Mouse (Mus musculus): ENCODE measurements around the gene Tmem217. TPM values are rescaled to one million over a fixed set of nuclear protein-coding genes. Genes with fewer than 3 reads are reported as not detected.

Gene Tmem217
- 0.36 and 0.38 TPM in 2 replicates for polyA plus RNA-seq (2012; rRNA removed)

DNA sequence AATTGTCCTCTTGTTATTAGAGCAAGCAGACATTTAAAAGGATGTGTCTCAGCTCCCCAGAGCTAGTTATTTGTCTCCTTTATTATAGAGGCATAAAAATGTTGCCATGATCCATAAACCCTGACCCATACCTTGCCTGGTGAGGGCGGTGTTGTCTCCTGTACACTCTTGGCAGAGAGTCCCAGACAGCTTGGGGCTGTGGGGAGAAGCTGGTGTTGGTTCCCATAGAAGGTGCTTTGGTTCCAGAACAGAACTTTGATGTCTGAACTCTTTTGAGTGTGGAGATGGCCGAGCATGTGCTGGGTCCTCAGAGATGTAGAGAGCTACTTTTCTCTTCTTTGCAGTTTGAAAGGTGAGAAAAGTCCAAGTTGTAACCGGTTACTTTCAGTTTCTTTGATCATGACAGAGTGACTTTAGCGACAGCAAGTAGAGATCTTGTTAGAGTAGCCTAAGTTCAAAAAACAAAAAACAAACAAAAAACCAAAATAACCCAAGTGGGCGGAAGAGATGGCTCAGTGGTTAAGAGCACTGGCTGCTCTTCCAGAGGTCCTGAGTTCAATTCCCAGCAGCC is at the start of gene Tmem217:
TSS of gene Tmem217 (minus strand) at position 224 of the 571 bp plus-strand sequence.
- TF ChIP-seq POLR2A (IDR thresholded peaks at IDR 0.05; ENCODE audit: extremely low read depth, insufficient read depth, low read length) (no peak), CTCF (IDR thresholded peaks at IDR 0.05; ENCODE audit: extremely low read depth, insufficient read depth, low read length) (no peak)
- Histone ChIP-seq H3K4me1 (ENCODE audit: control insufficient read depth, insufficient read depth, low read length) (peaks cover 2% of the 10 kb centered on the region; the same call in 1 of the 2 replicates), H3K4me3 (ENCODE audit: insufficient read depth, low read length) (no peak within 1 kb of the TSS), H3K27ac (ENCODE audit: insufficient read depth, low read length) (no peak within 1 kb of the TSS)

- no peaks in the 10 kb centered on the region for H3K4me1 ChIP-seq (ENCODE audit: control insufficient read depth, insufficient read depth, low read length)
- H3K27ac ChIP-seq (ENCODE audit: insufficient read depth, low read length): no peak overlapping the region
- TF ChIP-seq POLR2A (IDR thresholded peaks at IDR 0.05; ENCODE audit: extremely low read depth, insufficient read depth, low read length) (no peak), CTCF (IDR thresholded peaks at IDR 0.05; ENCODE audit: extremely low read depth, insufficient read depth, low read length) (no peak)
- H3K4me3 ChIP-seq (ENCODE audit: insufficient read depth, low read length): no peak overlapping the region
These were observed 49.2 kb upstream of the Tmem217 start for GRCm38 (mm10) chr17:29601391-29601790.

GRCm38 (mm10) chr17:29599537-29599936 is 47.4 kb upstream of the Tmem217 start:
- H3K27ac ChIP-seq (ENCODE audit: insufficient read depth, low read length): no peak overlapping the region
- TF ChIP-seq POLR2A (IDR thresholded peaks at IDR 0.05; ENCODE audit: extremely low read depth, insufficient read depth, low read length) (no peak), CTCF (IDR thresholded peaks at IDR 0.05; ENCODE audit: extremely low read depth, insufficient read depth, low read length) (no peak)
- no peak overlapping the region for H3K4me3 ChIP-seq (ENCODE audit: insufficient read depth, low read length)
- no peaks in the 10 kb centered on the region for H3K4me1 ChIP-seq (ENCODE audit: control insufficient read depth, insufficient read depth, low read length)

DNA sequence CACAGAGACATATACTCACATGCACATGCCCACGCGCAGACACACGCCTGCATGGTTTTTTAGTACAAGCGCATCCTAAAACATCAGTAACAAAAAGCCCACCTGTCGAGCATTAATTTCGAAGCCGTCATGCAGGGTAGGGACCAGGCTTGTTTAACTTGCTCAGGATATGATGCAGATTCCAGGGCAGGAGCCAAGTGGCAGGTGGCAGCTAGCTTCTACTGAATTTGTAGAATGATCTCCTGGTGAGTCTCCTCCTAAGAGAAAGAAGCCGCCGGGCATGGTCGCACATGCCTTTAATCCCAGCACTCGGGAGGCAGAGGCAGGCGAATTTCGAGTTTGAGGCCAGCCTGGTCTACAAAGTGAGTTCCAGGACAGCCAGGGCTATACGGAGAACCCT is 46.9 kb upstream of the Tmem217 start:
- H3K4me1 ChIP-seq (ENCODE audit: control insufficient read depth, insufficient read depth, low read length): no peaks in the 10 kb centered on the region
- H3K4me3 ChIP-seq (ENCODE audit: insufficient read depth, low read length): no peak overlapping the region
- no peak overlapping the region for H3K27ac ChIP-seq (ENCODE audit: insufficient read depth, low read length)
- TF ChIP-seq POLR2A (IDR thresholded peaks at IDR 0.05; ENCODE audit: extremely low read depth, insufficient read depth, low read length) (no peak), CTCF (IDR thresholded peaks at IDR 0.05; ENCODE audit: extremely low read depth, insufficient read depth, low read length) (no peak)

DNA sequence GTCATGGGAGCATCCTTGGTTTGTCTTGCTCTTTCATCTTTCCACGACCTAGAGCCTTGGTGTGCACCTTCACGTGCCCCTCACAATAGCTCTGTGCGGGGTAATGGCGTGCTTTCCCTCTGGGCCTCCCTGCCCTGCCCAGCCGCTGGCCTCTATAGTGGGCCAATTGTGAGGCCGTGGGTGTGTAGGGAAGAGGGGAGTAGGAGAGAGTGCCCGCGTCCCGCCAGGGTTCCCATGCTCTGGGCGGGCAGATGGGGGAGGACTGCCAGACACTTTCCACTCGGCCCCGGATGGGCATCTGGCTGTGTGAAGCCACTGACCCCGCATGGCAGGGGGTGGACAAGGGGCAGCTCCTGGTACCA is 44.6 kb upstream of the Tmem217 start:
- Histone ChIP-seq H3K27ac (ENCODE audit: insufficient read depth, low read length) (no peak overlapping the region), H3K4me1 (ENCODE audit: control insufficient read depth, insufficient read depth, low read length) (no peaks in the 10 kb centered on the region), H3K4me3 (ENCODE audit: insufficient read depth, low read length) (no peak overlapping the region)
- TF ChIP-seq POLR2A (IDR thresholded peaks at IDR 0.05; ENCODE audit: extremely low read depth, insufficient read depth, low read length) (no peak), CTCF (IDR thresholded peaks at IDR 0.05; ENCODE audit: extremely low read depth, insufficient read depth, low read length) (no peak)

GRCm38 (mm10) chr17:29595891-29596770 is 43.9 kb upstream of the Tmem217 start:
- H3K4me3 ChIP-seq (ENCODE audit: insufficient read depth, low read length): no peak overlapping the region
- no peaks in the 10 kb centered on the region for H3K4me1 ChIP-seq (ENCODE audit: control insufficient read depth, insufficient read depth, low read length)
- no peak overlapping the region for H3K27ac ChIP-seq (ENCODE audit: insufficient read depth, low read length)
- TF ChIP-seq POLR2A (IDR thresholded peaks at IDR 0.05; ENCODE audit: extremely low read depth, insufficient read depth, low read length) (no peak), CTCF (IDR thresholded peaks at IDR 0.05; ENCODE audit: extremely low read depth, insufficient read depth, low read length) (no peak)

GRCm38 (mm10) chr17:29589221-29589898 is 37.2 kb upstream of the Tmem217 start:
- Histone ChIP-seq H3K4me1 (ENCODE audit: control insufficient read depth, insufficient read depth, low read length) (peaks cover 1% of the 10 kb centered on the region; the same call in 1 of the 2 replicates), H3K4me3 (ENCODE audit: insufficient read depth, low read length) (no peak overlapping the region), H3K27ac (ENCODE audit: insufficient read depth, low read length) (no peak overlapping the region)
- TF ChIP-seq POLR2A (IDR thresholded peaks at IDR 0.05; ENCODE audit: extremely low read depth, insufficient read depth, low read length): no peak
- no peak for TF ChIP-seq CTCF (IDR thresholded peaks at IDR 0.05; ENCODE audit: extremely low read depth, insufficient read depth, low read length)

GRCm38 (mm10) chr17:29586921-29587320 is 34.7 kb upstream of the Tmem217 start:
- Histone ChIP-seq H3K4me1 (ENCODE audit: control insufficient read depth, insufficient read depth, low read length) (peaks cover 1% of the 10 kb centered on the region; the same call in 1 of the 2 replicates), H3K4me3 (ENCODE audit: insufficient read depth, low read length) (no peak overlapping the region), H3K27ac (ENCODE audit: insufficient read depth, low read length) (no peak overlapping the region)
- no peak for TF ChIP-seq CTCF (IDR thresholded peaks at IDR 0.05; ENCODE audit: extremely low read depth, insufficient read depth, low read length)
- no peak for TF ChIP-seq POLR2A (IDR thresholded peaks at IDR 0.05; ENCODE audit: extremely low read depth, insufficient read depth, low read length)

GRCm38 (mm10) chr17:29585446-29585845 is 33.3 kb upstream of the Tmem217 start:
- H3K27ac ChIP-seq (ENCODE audit: insufficient read depth, low read length): no peak overlapping the region
- peaks cover 1% of the 10 kb centered on the region; the same call in 1 of the 2 replicates for H3K4me1 ChIP-seq (ENCODE audit: control insufficient read depth, insufficient read depth, low read length)
- no peak for TF ChIP-seq POLR2A (IDR thresholded peaks at IDR 0.05; ENCODE audit: extremely low read depth, insufficient read depth, low read length)
- no peak for TF ChIP-seq CTCF (IDR thresholded peaks at IDR 0.05; ENCODE audit: extremely low read depth, insufficient read depth, low read length)
- H3K4me3 ChIP-seq (ENCODE audit: insufficient read depth, low read length): no peak overlapping the region

Measured in cortical plate, adult 2 months (tissue).